Mouse (Mus musculus) embryo, embryonic 9.5 days (tissue): Measurements from ENCODE around the gene Col9a3.

Source experiments
- DNase-seq: peaks from one replicate; pipeline ENCODE4 v3.0.0-alpha.2; 2017; ENCODE audit errors: extremely low spot score

The Col9a3 gene

GRCm38 (mm10) chr2:180641576-180642554 is 44.3 kb downstream of the Col9a3 start:
- peak; percentile 22 for DNase-seq

DNA sequence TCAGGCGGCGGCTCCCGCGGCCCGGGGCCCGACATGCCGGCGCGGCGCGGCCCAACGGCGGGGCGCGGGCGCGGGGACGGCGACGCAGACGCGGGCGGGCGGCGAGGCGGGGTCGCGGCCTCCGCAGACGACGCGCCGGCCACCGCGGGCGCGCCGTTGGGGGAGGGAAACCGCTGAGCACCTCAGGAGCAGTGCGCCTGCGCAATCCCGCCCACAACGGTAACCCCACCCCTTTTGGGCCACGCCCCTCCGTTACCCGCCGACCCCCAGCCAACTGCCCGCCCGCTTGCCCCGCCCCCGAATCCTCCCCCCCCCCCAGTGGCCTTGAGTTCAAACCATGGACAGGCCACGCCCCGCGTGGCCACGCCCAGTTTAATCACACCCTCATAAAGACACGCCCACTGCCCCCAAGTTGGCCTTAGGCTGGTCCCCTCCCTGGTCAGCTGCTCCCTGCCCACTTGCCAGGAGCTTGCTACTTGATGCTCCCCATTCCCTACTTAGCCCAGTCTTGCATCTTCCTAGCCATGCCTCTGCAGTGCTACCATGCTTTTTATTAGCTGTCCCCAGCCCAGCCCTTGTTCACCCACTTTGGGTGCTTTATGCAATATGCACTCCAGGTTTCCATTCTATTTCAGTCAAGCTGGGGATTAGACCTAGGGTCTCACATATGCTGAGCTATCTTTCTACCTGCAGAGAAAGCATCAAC is 45.1 kb downstream of the Col9a3 start, which contains the start of gene Tcfl5:
TSS of gene Tcfl5 (minus strand) at position 154 of the 706 bp plus-strand sequence.
- peak; percentile 18 for DNase-seq

DNA sequence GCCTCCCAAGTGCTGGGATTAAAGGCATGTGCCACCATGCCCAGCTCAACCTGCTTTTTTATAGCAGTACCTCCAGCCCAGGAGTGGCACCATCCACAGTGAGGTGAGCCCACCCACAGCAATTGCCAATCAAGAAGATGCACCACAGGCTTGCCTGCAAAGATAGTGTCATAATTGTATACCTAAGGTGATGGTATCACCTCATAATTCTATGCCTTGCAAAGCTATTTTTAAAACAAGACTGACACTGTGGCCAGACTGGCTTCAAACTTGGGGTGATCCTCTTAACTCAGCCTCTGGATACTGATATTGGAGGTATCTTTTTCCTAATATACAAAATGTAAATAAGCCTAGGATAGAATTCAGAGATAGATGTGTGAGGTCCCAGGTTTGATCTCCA is 46.0 kb downstream of the Col9a3 start:
- DNase-seq, result no peak

DNA sequence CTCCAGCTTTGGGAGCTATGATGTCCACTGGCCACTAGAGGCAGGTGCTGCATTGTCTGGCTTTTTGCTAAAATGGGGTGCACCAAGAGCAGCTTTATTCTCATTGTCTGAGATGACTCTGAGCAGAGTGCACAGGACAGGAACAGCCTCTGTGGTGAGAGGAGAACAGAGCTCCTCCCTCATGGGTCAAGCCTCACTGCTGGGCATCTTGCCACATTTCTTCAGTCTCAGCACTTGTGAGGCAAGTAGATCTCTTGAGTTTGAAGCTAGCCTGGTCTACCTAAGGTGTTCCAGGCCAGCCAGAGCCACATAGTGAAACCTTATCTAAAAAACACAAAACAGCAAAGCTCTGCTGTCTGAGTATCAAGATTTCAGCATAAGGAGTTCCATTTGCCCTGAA is 49.3 kb downstream of the Col9a3 start:
- no peak for DNase-seq

DNA sequence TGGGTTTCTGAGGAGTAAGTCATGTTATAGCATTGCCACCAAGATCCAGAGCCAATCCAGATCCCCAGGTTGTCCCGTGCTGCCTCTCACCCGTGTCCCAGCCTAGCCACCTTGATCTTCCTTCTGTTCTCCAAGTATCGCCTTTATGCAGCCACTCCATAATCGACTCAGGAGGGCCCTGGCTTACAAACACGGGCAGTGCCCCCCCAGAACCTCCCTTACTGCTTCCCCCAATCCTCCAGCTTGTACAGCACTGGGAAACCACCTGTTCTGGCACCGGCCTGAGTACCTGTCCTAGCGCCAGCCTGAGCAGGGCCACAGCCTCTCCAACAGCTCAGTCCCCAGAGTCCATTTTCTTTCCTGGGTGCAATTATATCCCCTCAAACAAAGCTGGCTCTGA is 57.1 kb downstream of the Col9a3 start:
- no peak for DNase-seq

GRCm38 (mm10) chr2:180655150-180655549 is 57.6 kb downstream of the Col9a3 start:
- no peak for DNase-seq

DNA sequence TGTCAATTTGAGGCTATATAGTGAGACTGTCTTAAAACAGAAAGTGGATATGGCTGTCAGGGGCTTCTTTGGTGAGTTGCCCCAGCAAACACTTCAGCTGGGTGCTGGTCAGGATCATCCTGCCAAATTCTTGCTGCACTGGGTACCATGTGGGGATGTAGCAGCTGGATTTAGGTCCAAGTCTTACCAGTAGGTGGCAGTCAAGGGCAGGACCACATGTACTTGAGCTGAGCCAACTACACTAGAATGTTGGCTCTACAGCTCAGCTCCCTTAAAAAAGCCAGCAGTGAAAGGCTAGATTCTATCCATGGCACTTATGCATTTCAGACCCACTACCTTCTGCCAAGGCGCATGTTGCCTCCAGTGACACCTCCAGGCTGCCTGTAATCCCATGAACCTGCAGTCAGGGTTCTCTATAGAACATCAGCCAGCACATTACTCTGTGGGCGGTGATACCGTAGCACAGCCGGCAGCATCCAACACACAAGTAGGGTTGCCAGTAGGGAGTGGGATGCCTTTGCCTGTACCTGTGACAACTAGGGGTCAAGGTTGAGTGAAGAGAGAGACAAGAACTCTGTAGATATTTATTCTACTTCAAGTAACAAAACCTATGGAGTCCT is 59.9 kb downstream of the Col9a3 start:
- peak; percentile 67 for DNase-seq

DNA sequence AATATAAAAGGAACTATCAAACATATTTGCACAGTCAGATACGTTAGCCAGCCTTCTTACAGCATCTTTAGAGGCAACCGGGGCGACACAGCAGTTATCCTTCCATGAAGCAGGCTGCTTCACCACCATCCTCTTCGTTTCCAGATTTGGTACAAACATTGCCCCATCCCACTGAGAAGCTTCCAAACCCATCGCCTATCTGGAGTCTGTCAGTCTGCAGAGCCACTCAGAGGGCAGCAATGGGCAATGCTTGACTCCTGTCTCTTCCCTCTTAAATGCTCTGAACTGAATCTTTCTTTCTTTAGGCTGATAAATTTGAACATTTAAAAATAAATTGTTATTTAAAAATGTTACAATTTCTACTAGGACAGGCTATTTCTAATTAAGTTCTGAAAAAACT is 60.8 kb downstream of the Col9a3 start:
- DNase-seq, result no peak

DNA sequence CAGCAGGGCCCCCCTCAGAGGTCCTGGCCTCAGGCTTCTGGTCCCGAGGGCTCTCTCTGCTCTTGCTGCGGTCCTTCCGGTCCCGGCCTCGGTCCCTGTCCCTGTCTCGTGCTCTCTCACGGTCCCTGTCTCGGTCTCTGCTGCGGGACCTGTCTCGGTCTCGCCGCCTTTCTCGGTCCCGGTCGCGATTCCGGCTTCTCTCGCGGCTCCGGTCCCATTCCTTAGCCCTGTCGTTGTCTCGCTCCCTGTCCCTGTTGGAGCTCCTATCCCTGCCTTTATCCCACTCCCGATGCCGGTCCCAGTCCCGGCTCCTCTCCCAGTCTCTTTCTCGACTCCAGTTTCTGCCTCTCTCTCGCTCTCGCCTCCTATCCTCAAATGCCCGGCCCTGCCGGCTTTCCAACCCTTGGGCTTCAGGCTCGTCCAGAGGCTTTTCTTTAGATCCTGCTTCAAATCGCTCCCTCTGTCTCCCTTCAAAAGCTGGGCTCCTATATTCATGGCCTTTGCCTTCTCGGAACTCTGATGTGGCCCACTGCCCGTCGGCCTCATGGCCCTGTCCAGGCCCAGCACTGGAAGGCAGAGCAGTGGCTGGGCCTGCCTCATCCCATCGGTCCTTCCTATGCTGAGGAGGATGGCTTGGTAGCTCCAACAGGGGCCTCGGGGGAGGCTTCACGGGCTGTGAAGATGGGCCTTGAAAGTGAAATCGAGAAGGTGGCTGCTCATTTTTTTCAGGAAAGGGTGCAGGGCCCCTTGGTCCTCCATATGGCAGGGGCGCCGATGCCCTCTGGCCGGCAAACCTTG is 62.0 kb downstream of the Col9a3 start:
- peak; percentile 32 for DNase-seq

- no peak for DNase-seq
Observed at GRCm38 (mm10) chr2:180660521-180660920, 62.9 kb downstream of the Col9a3 start.

DNA sequence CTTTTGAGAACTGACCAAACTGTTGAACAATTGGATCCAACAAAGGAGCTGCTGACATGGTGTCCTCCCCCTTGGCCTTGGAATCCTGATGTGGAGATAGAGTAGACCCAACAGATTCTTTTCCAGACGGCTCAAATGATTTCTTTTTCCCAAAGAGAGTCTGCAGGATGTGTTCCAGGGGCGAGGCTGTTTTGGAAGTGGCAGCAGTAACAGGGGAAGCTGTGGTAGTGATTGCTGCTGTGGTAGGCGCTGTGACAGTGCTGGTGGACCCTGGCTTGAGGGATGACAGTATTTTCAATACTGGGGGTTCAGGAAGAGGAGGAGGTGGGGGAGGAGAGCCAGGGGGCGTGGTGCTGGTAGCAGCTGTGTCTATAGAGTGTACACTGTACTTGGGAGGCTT is 64.4 kb downstream of the Col9a3 start:
- no peak for DNase-seq
